Mouse (Mus musculus): ENCODE measurements around the gene Heca.
"Not testable (repeated sequence)": the region's sequence is repeated elsewhere in the genome, so short reads cannot be mapped to it uniquely, and the experiment has no call there.

- TF ChIP-seq BHLHE40 (IDR thresholded peaks at IDR 0.05; ENCODE audit: borderline replicate concordance, low read depth, low read length); SMC3 (IDR thresholded peaks at IDR 0.05; ENCODE audit: low read depth, low read length); E2F4 (IDR thresholded peaks at IDR 0.05; ENCODE audit: borderline replicate concordance, low read depth, low read length); TAL1 (IDR thresholded peaks at IDR 0.05; ENCODE audit: low read length); MYC (IDR thresholded peaks at IDR 0.05; ENCODE audit: low read depth, low read length); CTCF (IDR thresholded peaks at IDR 0.05 in 2 of 3, conservative IDR thresholded peaks at IDR 0.05 in 1 of 3; ENCODE audit: control insufficient read depth in 1 of 3, insufficient read depth in 1 of 3, low read depth in 2 of 3, low read length in 3 of 3, poor library complexity in 1 of 3, severe bottlenecking in 1 of 3); GABPA (IDR thresholded peaks at IDR 0.05; ENCODE audit: low read depth, low read length); RCOR1 (IDR thresholded peaks at IDR 0.05; ENCODE audit: low read depth, low read length); USF2 (IDR thresholded peaks at IDR 0.05; ENCODE audit: borderline replicate concordance in 1 of 2, insufficient read depth in 1 of 2, low read depth in 1 of 2, low read length in 2 of 2); ZMIZ1 (IDR thresholded peaks at IDR 0.05; ENCODE audit: low read depth, low read length); MAZ (IDR thresholded peaks at IDR 0.05; ENCODE audit: low read depth, low read length); EP300 (IDR thresholded peaks at IDR 0.05; ENCODE audit: low read depth in 1 of 2, low read length in 2 of 2); KAT2A (conservative IDR thresholded peaks at IDR 0.05; ENCODE audit: low read depth, low read length); POLR2A (IDR thresholded peaks at IDR 0.05; ENCODE audit: control insufficient read depth in 1 of 2, insufficient read depth in 1 of 2, low read depth in 1 of 2, low read length in 2 of 2, poor library complexity in 1 of 2): not testable (repeated sequence)
Observed at GRCm38 (mm10) chr10:17906405-17906804, 41.5 kb downstream of the Heca start.

Data from MEL (cell line).